Mouse (Mus musculus) spleen, postnatal 4 days (tissue): Measurements from ENCODE around the gene Bok.

ENCODE experiments used
- DNase-seq, 2 experiments: peaks; one replicate each; pipeline ENCODE4 v3.0.0; 2022; ENCODE audit warnings: low spot score in 2 of 2

Bok gene

DNA sequence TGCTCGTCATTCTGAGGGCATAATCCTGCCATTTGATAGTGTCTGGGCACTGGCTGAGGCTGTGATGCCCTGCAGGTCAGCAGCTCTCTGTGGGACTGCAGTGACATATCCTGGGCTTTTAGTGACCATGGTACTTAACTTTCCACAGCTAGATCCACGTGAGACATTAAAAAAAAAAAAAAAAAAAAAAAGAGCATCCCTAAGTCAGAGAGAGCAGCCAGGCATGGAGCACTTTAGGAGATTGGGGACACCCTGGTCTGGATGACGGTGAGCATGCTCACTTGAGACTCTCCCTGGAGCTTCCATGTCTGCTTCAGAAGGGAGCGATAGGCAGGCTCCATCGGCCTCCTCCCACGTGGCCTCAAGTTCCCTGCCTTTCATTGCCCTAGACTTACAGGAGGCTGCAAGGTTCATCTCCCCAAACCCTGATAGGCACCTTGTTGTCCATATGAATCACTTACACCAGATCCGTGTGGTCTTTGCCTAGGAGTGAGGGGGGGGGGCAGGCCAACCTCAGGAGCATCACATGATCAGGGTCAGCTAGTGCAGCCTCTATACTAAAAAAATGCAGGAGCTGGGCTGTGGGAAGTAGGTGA is 4.5 kb downstream of the Bok start:
- no peak for DNase-seq

- DNase-seq = no peak
Observed at GRCm38 (mm10) chr1:93691106-93691505, 5.6 kb downstream of the Bok start.

- DNase-seq = no peak
Observed at GRCm38 (mm10) chr1:93691786-93692357, 6.4 kb downstream of the Bok start.

DNA sequence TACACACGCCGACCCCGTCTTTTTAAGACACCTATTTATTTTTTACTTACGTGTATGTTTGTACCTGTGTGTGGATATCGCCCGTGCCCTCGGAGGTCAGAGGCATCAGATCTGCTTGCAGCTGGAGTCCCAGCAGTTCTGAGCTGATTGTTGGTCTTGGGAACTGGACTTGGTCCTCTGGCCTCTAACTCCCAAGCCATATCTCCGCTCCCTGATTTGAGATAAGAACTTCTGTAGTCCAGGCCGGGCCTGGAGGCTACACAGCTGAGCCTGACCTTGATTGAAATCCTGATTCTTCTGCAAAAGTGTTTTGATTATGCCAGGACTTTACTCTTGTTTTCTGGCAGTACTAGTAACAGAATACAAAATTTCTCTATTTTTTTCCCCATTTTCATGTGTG is 7.3 kb downstream of the Bok start:
- no peak for DNase-seq

GRCm38 (mm10) chr1:93693502-93693901 is 8.0 kb downstream of the Bok start:
- DNase-seq = no peak

DNA sequence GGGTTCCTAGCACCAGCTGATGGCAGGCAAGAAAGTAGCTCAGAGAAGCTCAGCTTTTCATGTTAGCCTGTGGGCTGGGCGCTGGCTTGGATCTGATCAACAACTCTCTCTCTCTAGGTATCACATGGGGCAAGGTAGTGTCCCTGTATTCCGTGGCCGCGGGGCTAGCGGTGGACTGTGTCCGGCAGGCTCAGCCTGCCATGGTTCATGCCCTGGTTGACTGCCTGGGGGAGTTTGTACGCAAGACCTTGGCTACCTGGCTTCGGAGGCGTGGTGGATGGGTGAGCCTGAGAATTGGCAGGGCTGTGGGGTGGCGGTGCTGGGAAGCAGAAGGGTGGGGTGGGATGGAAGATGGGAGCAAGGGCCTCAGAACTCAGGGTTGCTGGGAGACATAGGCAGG is 8.5 kb downstream of the Bok start:
- DNase-seq = no peak

GRCm38 (mm10) chr1:93694966-93695365 is 9.5 kb downstream of the Bok start:
- DNase-seq = no peak

DNA sequence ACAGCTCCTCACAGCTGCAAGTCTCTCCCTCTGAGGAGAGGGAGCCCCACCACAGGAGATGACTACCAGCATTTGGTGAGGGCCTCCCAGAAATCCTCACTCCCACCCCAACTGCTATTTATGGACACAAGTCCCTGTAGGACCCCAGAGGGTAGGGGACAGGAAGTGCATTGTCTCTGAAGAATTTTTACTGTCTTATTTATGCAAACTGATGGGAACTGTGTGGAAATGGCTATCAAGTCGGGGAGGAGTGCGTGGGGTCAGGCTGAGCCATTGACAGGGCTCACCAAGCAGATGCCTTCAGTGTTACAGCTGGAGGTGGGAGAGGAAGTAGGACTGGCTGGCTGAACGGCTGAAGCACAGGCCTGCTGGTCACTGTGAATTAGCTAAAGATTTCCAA is 11.9 kb downstream of the Bok start:
- DNase-seq = no peak

DNA sequence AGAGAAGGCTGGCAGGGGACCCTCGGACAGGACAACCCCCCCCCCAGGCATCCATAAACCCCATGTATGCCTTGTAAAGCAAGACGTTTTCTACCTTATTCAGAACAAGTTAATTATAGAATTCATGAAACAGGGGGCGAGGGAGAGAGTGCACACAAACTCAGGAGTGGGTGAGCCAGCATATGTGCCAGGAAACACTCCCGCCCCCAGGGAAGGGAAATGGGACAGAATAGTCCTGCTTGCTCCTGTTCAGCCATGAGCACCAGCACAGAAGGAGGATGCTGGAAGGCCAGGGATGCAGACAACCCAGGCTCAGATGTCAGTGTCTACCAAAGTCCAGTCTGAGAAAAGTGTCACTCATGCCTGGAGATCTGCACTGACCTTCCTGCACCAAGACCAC is 13.7 kb downstream of the Bok start:
- DNase-seq = no peak

DNA sequence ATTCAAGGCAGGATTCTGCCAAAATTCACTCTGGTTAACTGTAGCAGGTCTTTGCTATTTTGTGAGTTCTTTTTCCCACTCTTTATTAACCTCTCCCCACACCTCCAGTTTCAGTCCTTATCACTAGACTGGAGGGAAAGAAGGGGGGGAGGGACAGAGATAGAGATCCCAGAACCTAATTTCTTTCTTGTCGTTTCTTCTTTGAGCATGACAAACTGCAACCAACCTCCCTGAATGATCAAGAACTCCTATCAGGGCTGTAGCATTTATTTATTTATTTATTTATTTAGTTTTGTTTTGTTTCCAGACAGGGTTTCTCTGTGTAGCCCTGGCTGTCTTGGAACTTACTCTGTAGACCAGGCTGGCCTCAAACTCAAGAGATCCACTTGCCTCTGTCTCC is 16.6 kb downstream of the Bok start:
- DNase-seq = no peak

GRCm38 (mm10) chr1:93703472-93704048 is 18.1 kb downstream of the Bok start:
- DNase-seq = no peak

DNA sequence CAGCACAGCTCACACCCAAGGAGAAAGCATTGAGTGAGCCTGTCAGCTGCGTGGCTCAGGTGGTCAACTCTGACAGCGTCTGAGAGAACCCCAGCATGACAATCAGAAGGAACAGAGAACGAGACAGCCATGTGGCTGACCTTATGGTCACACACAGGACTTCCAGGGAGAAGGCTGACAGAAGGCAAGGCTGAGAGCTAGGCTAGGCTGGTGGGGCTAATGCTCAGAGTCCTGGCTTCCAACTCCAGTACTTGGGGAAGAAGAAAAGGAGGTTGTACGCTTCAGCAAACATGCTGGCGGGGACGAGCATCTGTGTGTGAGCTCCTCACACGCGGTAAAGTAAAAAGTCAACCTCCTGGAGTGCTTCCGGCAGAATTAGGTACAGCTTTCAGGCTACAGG is 18.9 kb downstream of the Bok start:
- DNase-seq = no peak

- DNase-seq = no peak
Observed at GRCm38 (mm10) chr1:93705389-93705788, 19.9 kb downstream of the Bok start.

DNA sequence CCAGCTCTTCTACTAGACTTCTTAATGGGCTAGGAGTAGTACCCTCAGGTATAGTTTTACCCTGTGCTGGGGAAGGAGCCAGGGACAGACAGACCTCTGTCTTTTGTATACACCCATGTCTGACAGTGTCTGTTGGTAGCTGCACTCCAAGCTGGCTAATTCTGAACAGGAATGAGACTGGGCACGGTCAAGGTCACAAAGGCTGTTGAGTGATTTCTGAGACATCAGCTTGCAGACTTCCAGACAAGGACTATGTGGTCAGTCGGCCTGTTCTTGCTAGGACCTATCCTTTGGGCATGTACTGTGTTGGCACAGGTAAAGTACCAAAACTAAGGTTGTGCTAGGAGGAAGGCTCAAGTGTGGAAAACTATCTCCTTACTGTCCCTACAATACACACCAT is 30.7 kb downstream of the Bok start:
- DNase-seq = no peak

DNA sequence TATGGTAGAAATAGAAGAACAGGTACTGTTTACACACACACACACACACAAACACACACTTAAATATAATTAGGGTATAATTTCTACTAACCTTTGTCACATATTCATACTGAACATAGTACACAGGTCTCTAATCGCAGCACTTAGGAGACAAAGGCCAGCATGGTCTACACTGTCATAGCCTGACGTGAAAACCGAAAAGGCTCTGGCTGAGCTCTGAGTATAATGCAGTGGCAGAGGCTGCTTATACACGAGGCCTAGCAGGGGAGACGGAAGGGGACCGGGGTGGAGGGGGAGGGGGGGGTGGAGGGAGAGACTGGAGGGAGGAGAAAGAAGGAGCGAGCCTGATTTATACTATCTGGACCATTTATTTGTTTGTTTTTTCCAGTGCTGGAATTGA is 36.1 kb downstream of the Bok start:
- no peak for DNase-seq

GRCm38 (mm10) chr1:93724623-93725022 is 39.2 kb downstream of the Bok start:
- DNase-seq = no peak

DNA sequence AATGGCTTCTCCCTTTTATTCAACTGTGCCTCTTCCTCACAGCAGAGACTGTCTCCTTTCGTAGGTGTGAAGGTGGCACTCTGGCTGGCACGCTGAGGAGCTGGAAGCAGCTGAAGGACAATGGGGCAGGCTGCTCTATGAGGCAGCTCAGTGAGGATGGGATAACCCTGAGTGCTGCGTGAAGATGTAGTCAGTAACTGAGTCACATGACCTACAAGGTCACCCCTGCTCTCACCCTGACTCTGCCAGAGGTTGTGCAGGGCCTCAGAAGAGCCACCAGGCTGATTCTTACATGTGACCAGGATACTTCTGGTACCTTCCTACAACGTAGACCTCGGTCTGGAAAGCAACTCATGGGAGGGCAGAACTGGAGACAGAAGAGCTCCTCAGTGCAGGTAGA is 40.2 kb downstream of the Bok start:
- DNase-seq = no peak

- no peak for DNase-seq
Observed at GRCm38 (mm10) chr1:93726116-93726515, 40.7 kb downstream of the Bok start.

- peak; percentile 57 to 80 for DNase-seq
Observed at GRCm38 (mm10) chr1:93726974-93727373, 41.5 kb downstream of the Bok start.

DNA sequence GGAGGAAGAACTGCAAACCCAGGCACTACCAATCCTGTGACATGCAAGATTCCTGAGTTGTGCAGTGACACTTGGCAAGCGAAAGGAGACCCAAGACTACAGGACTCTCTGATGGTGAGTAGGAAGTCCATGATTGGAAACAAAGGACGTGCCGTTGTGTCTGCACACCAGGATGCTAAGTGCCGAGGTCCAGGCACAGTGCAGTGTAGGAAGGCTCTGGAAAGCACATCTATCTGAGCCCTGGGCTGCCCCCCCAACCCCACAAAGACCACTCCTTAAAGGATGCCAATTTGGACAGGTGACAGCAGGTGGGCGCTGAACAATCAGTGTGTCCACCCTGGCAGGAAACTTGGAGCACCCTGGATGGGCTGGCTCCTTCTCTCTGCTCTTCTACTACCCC is 45.6 kb downstream of the Bok start:
- DNase-seq = no peak

- no peak for DNase-seq
Observed at GRCm38 (mm10) chr1:93731880-93732281, 46.4 kb downstream of the Bok start.

- no peak for DNase-seq
Observed at GRCm38 (mm10) chr1:93735859-93736258, 50.4 kb downstream of the Bok start.

DNA sequence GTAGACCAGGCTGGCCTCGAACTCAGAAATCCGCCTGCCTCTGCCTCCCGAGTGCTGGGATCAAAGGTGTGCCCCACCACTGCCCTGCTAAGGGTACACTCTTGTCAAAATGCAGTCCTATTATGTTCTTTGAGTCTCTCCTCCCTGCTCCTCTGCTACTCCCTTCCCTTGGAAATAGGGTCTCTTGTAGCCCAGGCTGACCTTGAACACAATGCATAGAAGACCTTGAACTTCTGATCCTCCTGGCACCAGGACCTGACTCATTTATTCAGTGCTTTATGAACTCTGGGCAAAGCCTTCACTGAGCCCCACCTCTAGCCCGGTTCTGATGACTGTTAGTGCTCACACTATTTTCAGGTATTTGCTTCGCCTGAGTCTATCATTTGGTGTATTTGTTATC is 52.3 kb downstream of the Bok start:
- no peak for DNase-seq

GRCm38 (mm10) chr1:93740671-93741070 is 55.2 kb downstream of the Bok start:
- no peak for DNase-seq
